Mouse (Mus musculus) stomach, adult 2 months (tissue): Measurements from ENCODE around the gene Wdr41. TPM values are rescaled to one million over a fixed set of nuclear protein-coding genes. Genes with fewer than 3 reads are reported as not detected.

ENCODE experiments used
- polyA plus RNA-seq: library from polyadenylated mRNA; depleted of rRNA; stranded (reverse); fragments of >200 nt; gene quantifications from 2 replicates; pipeline ENCODE4 v1.2.3, GENCODE M21; 2012; rRNA removed

The Wdr41 gene
- polyA plus RNA-seq, result 2.3 and 4.1 TPM in 2 replicates

GRCm38 (mm10) chr13:94976219-94977186 is at the start of gene Wdr41:
Gene Wdr41, plus strand, starts transcription at chr13:94976344.

Other genes with a start within 250 kb of the Wdr41 start
- 0.17 TPM in 1 of 2 replicates, not detected in the other for gene Tbca, start 187.4 kb upstream of the Wdr41 start, polyA plus RNA-seq
- gene Otp, start 100.7 kb upstream of the Wdr41 start, polyA plus RNA-seq, result not detected in 2 replicates